Mouse (Mus musculus) embryonic facial prominence, embryonic 11.5 days (tissue): ENCODE measurements around the gene Pnpla7. TPM values are rescaled to one million over a fixed set of nuclear protein-coding genes. Genes with fewer than 3 reads are reported as not detected.
"Not testable (repeated sequence)": the region's sequence is repeated elsewhere in the genome, so short reads cannot be mapped to it uniquely, and the experiment has no call there.

Source experiments
- ATAC-seq: fragments of 200-750 bp; cut with Nextera tagmentation; replicated peaks from 2 replicates; pipeline ENCODE4 v1.8.0; 2017; ENCODE audit warnings: low read depth; ENCODE audit not compliant: insufficient number of reproducible peaks, low FRiP score, low TSS enrichment
- DNase-seq: peaks from one replicate; pipeline ENCODE4 v3.0.0-alpha.2; 2015; ENCODE audit warnings: low spot score
- H3K27ac ChIP-seq: fragments of 300-500 bp; sonication (generic); replicated peaks from 2 replicates; pipeline ENCODE4 v1.5.1; 2014; ENCODE audit warnings: mild to moderate bottlenecking, low read depth, low read length, control low read depth
- H3K27me3 ChIP-seq: fragments of 300-500 bp; sonication (generic); 2 replicates; pipeline ENCODE4 v1.6.1; 2014; ENCODE audit warnings: mild to moderate bottlenecking, low read length, moderate library complexity, mixed read lengths; ENCODE audit not compliant: control insufficient read depth, insufficient read depth
- H3K36me3 ChIP-seq: fragments of 300-500 bp; sonication (generic); replicated peaks from 2 replicates; pipeline ENCODE4 v1.6.1; 2014; ENCODE audit warnings: low read depth, mild to moderate bottlenecking, low read length, moderate library complexity, mixed read lengths; ENCODE audit not compliant: control insufficient read depth, insufficient read depth
- H3K4me1 ChIP-seq: fragments of 300-500 bp; sonication (generic); 2 replicates; pipeline ENCODE4 v1.6.1; 2014; ENCODE audit warnings: low read length, mixed read lengths; ENCODE audit not compliant: control insufficient read depth, insufficient read depth
- H3K4me2 ChIP-seq: fragments of 300-500 bp; sonication (generic); 2 replicates; pipeline ENCODE4 v1.6.1; 2014; ENCODE audit warnings: low read depth, mild to moderate bottlenecking, control low read depth, low read length, moderate library complexity
- H3K4me3 ChIP-seq: fragments of 300-500 bp; sonication (generic); 2 replicates; pipeline ENCODE4 v1.5.1; 2014; ENCODE audit warnings: low read depth, low read length, control low read depth
- H3K9ac ChIP-seq: fragments of 300-500 bp; sonication (generic); replicated peaks from 2 replicates; pipeline ENCODE4 v1.6.1; 2014; ENCODE audit warnings: mild to moderate bottlenecking, control low read depth, low read length
- H3K9me3 ChIP-seq: fragments of 300-500 bp; sonication (generic); replicated peaks from 2 replicates; pipeline ENCODE4 v1.6.1; 2016; ENCODE audit warnings: mild to moderate bottlenecking, low read length, inconsistent platforms, mixed read lengths; ENCODE audit not compliant: control insufficient read depth
- WGBS: fragments of 180-500 bp; shearing (Covaris S2); extraction: QIAGEN DNeasy Blood & Tissue Kit; methylation state at CpG from one replicate; pipeline ENCODE4 v1.1.7; 2014; 5-methylcytosine and 5-hydroxymethylcytosine counted together
- polyA plus RNA-seq: library from polyadenylated mRNA; unstranded; fragments of >200 nt; fragmentation: Nextera tagmentation; extraction: Ambion mirVana; gene quantifications from 2 replicates; pipeline ENCODE4 v1.2.1, GENCODE M21; 2014

Gene Pnpla7
- polyA plus RNA-seq, 1 experiment from 2014 or later = 4.7 TPM

DNA sequence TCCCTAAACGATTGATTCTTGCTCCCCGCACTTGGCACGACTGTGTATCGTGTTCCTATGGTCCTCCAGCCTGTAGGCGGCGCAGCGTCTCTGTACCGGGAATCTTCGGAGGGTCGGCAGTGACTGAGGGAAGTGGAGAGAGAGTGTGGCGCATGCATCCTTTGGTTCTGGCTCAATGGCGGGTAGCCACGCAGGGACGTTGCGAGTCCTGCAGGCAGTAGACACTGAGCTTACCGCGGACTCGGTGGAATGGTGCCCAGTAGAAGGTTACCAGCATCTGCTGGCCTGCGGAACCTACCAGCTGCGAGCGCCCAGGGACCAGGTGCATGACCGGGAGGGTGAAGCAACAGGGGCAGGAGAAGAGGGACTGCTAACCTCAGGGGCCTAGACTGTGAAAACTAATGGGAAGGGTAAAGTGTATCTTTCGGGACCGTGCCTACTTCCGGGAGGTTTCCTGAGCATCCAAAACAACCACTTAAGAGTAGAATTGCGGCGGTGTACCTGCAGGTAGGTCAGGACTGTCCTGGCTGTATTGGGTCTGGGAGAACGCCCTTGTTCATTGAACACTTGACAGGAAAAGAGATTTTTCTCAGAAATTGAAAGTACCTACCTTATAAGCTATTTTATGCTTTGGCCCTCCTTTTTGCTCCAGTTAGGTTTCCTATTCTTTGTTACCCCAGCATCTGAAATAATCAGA is 13.4 kb upstream of the Pnpla7 start, which contains the start of gene Dph7:
Dph7 (plus strand) TSS at position 97 of the 697 bp plus-strand sequence.
- peak within 1 kb of the TSS; percentile 90 for H3K9ac ChIP-seq
- DNase-seq = peak; percentile 93
- H3K36me3 ChIP-seq = peaks cover 11% of the 10 kb centered on the region
- no peaks in the 10 kb centered on the region for H3K4me1 ChIP-seq
- H3K4me3 ChIP-seq = peak within 1 kb of the TSS; percentile 74
- ATAC-seq = peak; percentile 85
- H3K27me3 ChIP-seq = no peaks in the 10 kb centered on the region
- no peaks in the 10 kb centered on the region for H3K9me3 ChIP-seq
- under 1% methylated on average over 28 of the region's 28 CpGs for WGBS
- H3K27ac ChIP-seq = no peak within 1 kb of the TSS
- H3K4me2 ChIP-seq = peak within 1 kb of the TSS; percentile 63

GRCm38 (mm10) chr2:24970386-24970785 is 5.4 kb upstream of the Pnpla7 start:
- 84% methylated on average over 4 of the region's 4 CpGs for WGBS
- peaks cover 9% of the 10 kb centered on the region for H3K36me3 ChIP-seq
- no peaks in the 10 kb centered on the region; the same call in 1 of the 2 replicates for H3K4me1 ChIP-seq
- no peak for DNase-seq
- no peak overlapping the region for H3K4me2 ChIP-seq
- no peak for ATAC-seq
- no peaks in the 10 kb centered on the region for H3K27me3 ChIP-seq
- H3K9me3 ChIP-seq = no peaks in the 10 kb centered on the region
- H3K4me3 ChIP-seq = no peak overlapping the region
- no peak overlapping the region for H3K9ac ChIP-seq
- H3K27ac ChIP-seq = no peak overlapping the region

DNA sequence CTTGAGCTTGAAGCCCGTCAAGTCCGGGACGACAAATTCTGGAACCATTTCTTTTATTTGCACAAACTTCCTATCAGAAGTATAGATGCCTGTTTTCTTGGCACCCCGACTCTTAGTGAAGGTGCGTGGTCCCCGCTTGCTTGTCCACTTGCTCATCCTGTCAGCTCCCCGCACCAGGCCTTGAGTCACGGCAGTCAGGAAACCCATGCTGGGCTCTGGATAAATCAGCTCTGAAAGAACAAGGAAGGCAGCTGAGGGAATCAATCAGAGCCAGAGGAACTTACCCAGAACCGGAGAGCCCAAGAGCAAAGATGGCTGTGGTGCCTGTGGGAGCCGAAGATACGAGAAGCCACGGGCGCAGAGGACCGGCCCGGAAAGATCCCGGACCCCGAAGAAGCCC is 1.4 kb upstream of the Pnpla7 start:
- H3K4me1 ChIP-seq, DNase-seq, H3K9me3 ChIP-seq, H3K27ac ChIP-seq, ATAC-seq, H3K36me3 ChIP-seq, H3K27me3 ChIP-seq: not testable (repeated sequence)
- Histone ChIP-seq H3K9ac (peak overlapping the region; percentile 74), H3K4me3 (peak overlapping the region; percentile 83), H3K4me2 (peak overlapping the region; percentile 57)
- WGBS = 0% methylated on average over 17 of the region's 17 CpGs

DNA sequence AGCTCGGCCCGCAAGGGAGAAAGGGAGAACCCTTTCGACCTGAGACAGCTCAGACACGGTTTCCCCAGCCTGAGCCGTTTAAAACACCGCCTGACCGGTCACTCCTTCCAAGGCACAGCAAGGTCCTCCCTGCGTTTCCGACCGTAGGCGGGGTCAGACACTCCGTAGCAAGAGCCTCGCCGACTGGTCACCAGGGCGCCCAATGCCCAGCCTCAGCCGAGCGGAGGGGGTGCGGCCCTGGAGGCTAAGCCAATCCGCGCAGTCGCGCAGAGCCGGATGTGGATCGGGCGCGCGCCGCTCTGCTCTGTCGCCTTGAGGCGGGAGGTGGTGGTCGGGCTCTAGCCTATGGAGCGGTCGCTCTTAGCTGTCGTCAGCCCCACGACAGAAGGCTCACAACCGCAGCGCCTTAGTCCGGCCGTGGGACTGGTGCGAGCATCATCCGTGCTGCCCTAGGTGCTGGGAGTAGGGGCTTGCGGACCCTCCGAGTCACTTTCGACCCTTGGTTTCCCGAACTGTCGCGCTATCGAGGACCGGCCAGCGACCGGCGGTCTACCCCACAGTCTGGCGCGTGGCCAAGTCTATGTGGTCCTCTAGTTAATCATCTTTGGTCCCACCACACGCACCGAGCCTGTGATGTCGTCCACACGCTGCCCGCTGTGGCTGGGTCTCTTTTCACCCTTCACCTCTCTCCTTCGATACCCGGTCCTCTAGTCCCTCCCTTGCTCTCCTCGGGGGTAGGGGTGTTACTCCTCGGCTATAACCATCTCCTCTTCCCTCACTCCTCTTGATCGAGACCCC is 728 bp upstream of the Pnpla7 start, which contains the start of gene Mrpl41:
Mrpl41 (minus strand) TSS at position 193 of the 798 bp plus-strand sequence.
- Histone ChIP-seq H3K4me2 (peak within 1 kb of the TSS; percentile 80), H3K36me3 (no peaks in the 10 kb centered on the region; the same call in 1 of the 2 replicates), H3K4me3 (peak within 1 kb of the TSS; percentile 83), H3K27ac (peak within 1 kb of the TSS; percentile 71), H3K9me3 (no peaks in the 10 kb centered on the region), H3K27me3 (no peaks in the 10 kb centered on the region), H3K9ac (peak within 1 kb of the TSS; percentile 74), H3K4me1 (no peaks in the 10 kb centered on the region; the same call in 1 of the 2 replicates)
- under 1% methylated on average over 63 of the region's 64 CpGs for WGBS
- ATAC-seq (peak; percentile 99), DNase-seq (peak; percentile 98)

GRCm38 (mm10) chr2:24976960-24977359 is 1.1 kb downstream of the Pnpla7 start:
- no peak for DNase-seq
- no peaks in the 10 kb centered on the region; the same call in 1 of the 2 replicates for H3K36me3 ChIP-seq
- ATAC-seq = no peak
- H3K9me3 ChIP-seq = no peaks in the 10 kb centered on the region
- H3K4me1 ChIP-seq = no peaks in the 10 kb centered on the region; the same call in 1 of the 2 replicates
- no peak overlapping the region for H3K27ac ChIP-seq
- no peak overlapping the region for H3K4me2 ChIP-seq
- no peak overlapping the region for H3K4me3 ChIP-seq
- no peak overlapping the region for H3K9ac ChIP-seq
- 92% methylated on average over 5 of the region's 5 CpGs for WGBS
- H3K27me3 ChIP-seq = no peaks in the 10 kb centered on the region

- Histone ChIP-seq H3K27ac (no peak overlapping the region), H3K36me3 (no peaks in the 10 kb centered on the region), H3K4me3 (no peak overlapping the region), H3K4me2 (no peak overlapping the region), H3K9me3 (no peaks in the 10 kb centered on the region), H3K4me1 (no peaks in the 10 kb centered on the region), H3K27me3 (no peaks in the 10 kb centered on the region), H3K9ac (no peak overlapping the region)
- ATAC-seq = no peak
- 58% methylated on average over 2 of the region's 2 CpGs for WGBS
- DNase-seq = no peak
Observed at GRCm38 (mm10) chr2:24987762-24988161, 11.9 kb downstream of the Pnpla7 start.

DNA sequence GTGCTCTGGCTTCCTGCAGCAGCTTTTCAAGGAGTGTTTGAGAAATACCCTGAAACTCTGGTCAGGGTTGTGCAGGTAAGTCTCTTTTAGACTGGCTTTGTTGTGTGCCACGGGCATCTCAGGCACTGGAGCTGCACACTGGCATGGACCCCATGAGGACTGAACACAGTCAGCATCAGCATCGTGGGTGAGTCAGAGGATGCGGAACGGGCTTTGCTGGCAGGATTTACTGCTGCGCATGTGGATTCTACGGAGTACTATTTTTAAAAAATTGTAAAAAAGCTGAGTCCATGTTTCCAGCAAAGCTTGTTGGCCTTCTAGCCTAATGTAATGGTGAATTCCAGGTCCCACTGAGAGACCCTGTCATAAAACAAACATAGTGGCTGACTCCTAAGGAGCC is 19.5 kb downstream of the Pnpla7 start:
- DNase-seq = no peak
- Histone ChIP-seq H3K27ac (no peak overlapping the region), H3K4me3 (no peak overlapping the region), H3K4me1 (no peaks in the 10 kb centered on the region), H3K9me3 (no peaks in the 10 kb centered on the region), H3K9ac (no peak overlapping the region), H3K36me3 (no peaks in the 10 kb centered on the region), H3K27me3 (no peaks in the 10 kb centered on the region), H3K4me2 (no peak overlapping the region)
- WGBS = 96% methylated on average over 6 of the region's 6 CpGs
- ATAC-seq = no peak

DNA sequence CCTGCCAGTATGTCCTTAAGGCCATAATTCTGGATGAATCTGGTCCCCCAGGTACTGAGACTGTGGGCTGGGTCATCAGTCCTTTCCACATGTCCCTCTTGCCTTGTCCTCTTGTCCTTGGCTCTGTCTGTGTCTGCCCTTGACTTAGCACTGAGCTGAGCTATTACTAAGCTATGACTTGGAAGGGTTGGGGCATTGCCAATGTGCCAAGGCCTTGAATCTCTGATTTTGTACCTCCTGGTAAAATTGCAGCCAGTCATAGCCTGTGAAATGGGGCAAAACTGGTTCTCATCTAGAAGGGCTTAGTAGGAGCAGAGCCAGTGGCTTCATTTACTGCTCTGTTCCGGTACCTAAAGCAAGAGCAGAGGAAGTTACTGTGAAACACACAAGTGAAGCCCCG is 20.6 kb downstream of the Pnpla7 start:
- ATAC-seq = no peak
- 100% methylated on average over 2 of the region's 2 CpGs for WGBS
- H3K27ac ChIP-seq = no peak overlapping the region
- H3K4me1 ChIP-seq = no peaks in the 10 kb centered on the region
- H3K36me3 ChIP-seq = no peaks in the 10 kb centered on the region
- no peak overlapping the region for H3K4me2 ChIP-seq
- H3K9ac ChIP-seq = no peak overlapping the region
- DNase-seq = no peak
- no peaks in the 10 kb centered on the region for H3K27me3 ChIP-seq
- no peaks in the 10 kb centered on the region for H3K9me3 ChIP-seq
- H3K4me3 ChIP-seq = no peak overlapping the region
